Mouse (Mus musculus): ENCODE measurements at regions not wholly inside any gene's neighbourhood (a gene's known extent, or its start where the extent isn't known, plus 50 kb on each side); places are given as distances from the start of the nearest gene placed in this dataset.

DNA sequence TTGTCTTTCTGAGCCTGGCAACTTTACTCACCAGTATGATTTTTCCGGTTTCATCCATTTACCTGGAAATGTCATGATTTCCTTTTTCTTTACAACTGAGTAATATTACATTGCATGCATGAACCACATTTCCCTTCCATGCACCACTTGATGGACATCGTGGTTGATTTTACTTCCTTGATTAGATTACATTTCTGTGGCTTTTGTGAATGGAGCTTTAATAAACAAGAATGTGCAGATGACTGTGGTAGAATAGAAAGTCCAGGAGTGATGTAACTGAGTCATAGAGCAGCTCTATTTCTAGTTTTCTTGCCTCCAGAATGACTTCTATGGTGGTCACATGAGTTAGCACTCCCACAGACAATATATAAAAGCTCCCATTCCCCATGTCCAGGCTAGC is 75.2 kb downstream of the Chst2 start:
- H3K9ac ChIP-seq (ENCODE audit: low read length) = no peak overlapping the region
- no peaks in the 10 kb centered on the region for H3K9me3 ChIP-seq (ENCODE audit: control insufficient read depth, low read length)
- H3K27ac ChIP-seq (ENCODE audit: low read depth, low read length) = no peak overlapping the region
- H3K4me3 ChIP-seq (ENCODE audit: low read depth, low read length) = no peak overlapping the region
- ATAC-seq (replicated peaks; ENCODE audit: low FRiP score) (no peak), DNase-seq (ENCODE audit: low spot score) (no peak)
- no peaks in the 10 kb centered on the region for H3K4me1 ChIP-seq (replicated peaks; ENCODE audit: control insufficient read depth, insufficient read depth, low read length)
- 86% methylated on average over 2 of the region's 2 CpGs for WGBS
- no peaks in the 10 kb centered on the region for H3K27me3 ChIP-seq (ENCODE audit: control insufficient read depth, insufficient read depth, low read length)
- no peaks in the 10 kb centered on the region for H3K36me3 ChIP-seq (ENCODE audit: control insufficient read depth, insufficient read depth, low read length)
- H3K4me2 ChIP-seq (ENCODE audit: low read depth, low read length, severe bottlenecking) = no peak overlapping the region

- H3K27ac ChIP-seq (ENCODE audit: low read depth, low read length) = no peak overlapping the region
- no peak overlapping the region for H3K4me3 ChIP-seq (ENCODE audit: low read depth, low read length)
- 89% methylated on average over 7 of the region's 7 CpGs for WGBS
- H3K4me2 ChIP-seq (ENCODE audit: low read depth, low read length, severe bottlenecking) = no peak overlapping the region
- ATAC-seq (replicated peaks; ENCODE audit: low FRiP score) (no peak), DNase-seq (ENCODE audit: low spot score) (no peak)
- no peak overlapping the region for H3K9ac ChIP-seq (ENCODE audit: low read length)
- H3K9me3 ChIP-seq (ENCODE audit: control insufficient read depth, low read length) = no peaks in the 10 kb centered on the region
- H3K27me3 ChIP-seq (ENCODE audit: control insufficient read depth, insufficient read depth, low read length) = no peaks in the 10 kb centered on the region
- no peaks in the 10 kb centered on the region for H3K4me1 ChIP-seq (replicated peaks; ENCODE audit: control insufficient read depth, insufficient read depth, low read length)
- no peaks in the 10 kb centered on the region for H3K36me3 ChIP-seq (ENCODE audit: control insufficient read depth, insufficient read depth, low read length)
Measured at GRCm38 (mm10) chr9:95330097-95330496, 76.4 kb downstream of the Chst2 start.

GRCm38 (mm10) chr9:95329053-95329430 is 77.5 kb downstream of the Chst2 start:
- Histone ChIP-seq H3K9ac (ENCODE audit: low read length) (no peak overlapping the region), H3K36me3 (ENCODE audit: control insufficient read depth, insufficient read depth, low read length) (no peaks in the 10 kb centered on the region), H3K4me1 (replicated peaks; ENCODE audit: control insufficient read depth, insufficient read depth, low read length) (no peaks in the 10 kb centered on the region), H3K4me3 (ENCODE audit: low read depth, low read length) (no peak overlapping the region), H3K27ac (ENCODE audit: low read depth, low read length) (no peak overlapping the region), H3K27me3 (ENCODE audit: control insufficient read depth, insufficient read depth, low read length) (no peaks in the 10 kb centered on the region), H3K4me2 (ENCODE audit: low read depth, low read length, severe bottlenecking) (no peak overlapping the region), H3K9me3 (ENCODE audit: control insufficient read depth, low read length) (no peaks in the 10 kb centered on the region)
- WGBS = 90% methylated on average over 9 of the region's 9 CpGs
- no peak for DNase-seq (ENCODE audit: low spot score)
- ATAC-seq (replicated peaks; ENCODE audit: low FRiP score) = no peak

GRCm38 (mm10) chr9:95328261-95329052 is 78.1 kb downstream of the Chst2 start:
- WGBS = 79% methylated on average over 11 of the region's 15 CpGs
- no peak overlapping the region for H3K27ac ChIP-seq (ENCODE audit: low read depth, low read length)
- H3K9ac ChIP-seq (ENCODE audit: low read length) = no peak overlapping the region
- no peaks in the 10 kb centered on the region for H3K9me3 ChIP-seq (ENCODE audit: control insufficient read depth, low read length)
- DNase-seq (ENCODE audit: low spot score) (no peak), ATAC-seq (replicated peaks; ENCODE audit: low FRiP score) (0 out of 2 replicates have a peak, but pooled peaks have one; percentile 10)
- H3K27me3 ChIP-seq (ENCODE audit: control insufficient read depth, insufficient read depth, low read length) = no peaks in the 10 kb centered on the region
- no peak overlapping the region for H3K4me2 ChIP-seq (ENCODE audit: low read depth, low read length, severe bottlenecking)
- no peaks in the 10 kb centered on the region for H3K36me3 ChIP-seq (ENCODE audit: control insufficient read depth, insufficient read depth, low read length)
- peaks cover 3% of the 10 kb centered on the region; the same call in 1 of the 2 replicates for H3K4me1 ChIP-seq (replicated peaks; ENCODE audit: control insufficient read depth, insufficient read depth, low read length)
- H3K4me3 ChIP-seq (ENCODE audit: low read depth, low read length) = no peak overlapping the region

GRCm38 (mm10) chr9:95327771-95328170 is 78.8 kb downstream of the Chst2 start:
- WGBS = 57% methylated on average over 3 of the region's 3 CpGs
- H3K27me3 ChIP-seq (ENCODE audit: control insufficient read depth, insufficient read depth, low read length) = no peaks in the 10 kb centered on the region

DNA sequence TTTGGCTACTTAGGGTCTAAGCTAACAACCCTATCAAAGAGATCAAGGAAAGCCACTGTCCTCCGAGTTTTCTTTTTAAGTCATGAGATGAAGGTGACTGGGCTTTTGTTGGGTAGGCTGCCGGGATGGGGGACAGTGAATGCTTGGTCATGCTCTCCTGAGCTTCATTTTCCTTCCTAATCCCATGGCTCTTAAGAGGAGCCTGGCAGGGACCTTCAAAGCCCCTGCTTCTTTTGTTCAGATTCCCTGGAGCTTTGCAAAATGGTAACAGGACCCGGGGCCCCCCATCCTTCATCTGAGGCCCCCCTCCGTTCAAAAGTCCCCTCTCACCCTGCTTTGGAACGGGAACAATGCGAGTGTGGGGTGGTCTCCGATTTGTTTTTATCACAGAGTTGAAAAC is 82.9 kb downstream of the Chst2 start:
- H3K27me3 ChIP-seq (ENCODE audit: control insufficient read depth, insufficient read depth, low read length) = no peaks in the 10 kb centered on the region
- H3K9me3 ChIP-seq (ENCODE audit: control insufficient read depth, low read length) = no peaks in the 10 kb centered on the region
- 8% methylated on average over 7 of the region's 7 CpGs for WGBS
- H3K4me1 ChIP-seq (replicated peaks; ENCODE audit: control insufficient read depth, insufficient read depth, low read length) = peaks cover 7% of the 10 kb centered on the region; the same call in 1 of the 2 replicates
- no peak overlapping the region for H3K4me3 ChIP-seq (ENCODE audit: low read depth, low read length)
- DNase-seq (ENCODE audit: low spot score) (peak; percentile 55), ATAC-seq (replicated peaks; ENCODE audit: low FRiP score) (peak; percentile 76)
- H3K4me2 ChIP-seq (ENCODE audit: low read depth, low read length, severe bottlenecking) = no peak overlapping the region
- no peak overlapping the region for H3K27ac ChIP-seq (ENCODE audit: low read depth, low read length)
- H3K36me3 ChIP-seq (ENCODE audit: control insufficient read depth, insufficient read depth, low read length) = no peaks in the 10 kb centered on the region
- no peak overlapping the region for H3K9ac ChIP-seq (ENCODE audit: low read length)

More at GRCm38 (mm10) chr9:95327771-95328170, 78.8 kb downstream of the Chst2 start:
- Histone ChIP-seq H3K4me2 (ENCODE audit: low read depth, low read length, severe bottlenecking) (no peak overlapping the region), H3K9me3 (ENCODE audit: control insufficient read depth, low read length) (no peaks in the 10 kb centered on the region), H3K4me1 (replicated peaks; ENCODE audit: control insufficient read depth, insufficient read depth, low read length) (peaks cover 3% of the 10 kb centered on the region; the same call in 1 of the 2 replicates), H3K9ac (ENCODE audit: low read length) (no peak overlapping the region), H3K36me3 (ENCODE audit: control insufficient read depth, insufficient read depth, low read length) (no peaks in the 10 kb centered on the region), H3K27ac (ENCODE audit: low read depth, low read length) (no peak overlapping the region), H3K4me3 (ENCODE audit: low read depth, low read length) (no peak overlapping the region)
- DNase-seq (ENCODE audit: low spot score) = no peak
- ATAC-seq (replicated peaks; ENCODE audit: low FRiP score) = no peak

DNA sequence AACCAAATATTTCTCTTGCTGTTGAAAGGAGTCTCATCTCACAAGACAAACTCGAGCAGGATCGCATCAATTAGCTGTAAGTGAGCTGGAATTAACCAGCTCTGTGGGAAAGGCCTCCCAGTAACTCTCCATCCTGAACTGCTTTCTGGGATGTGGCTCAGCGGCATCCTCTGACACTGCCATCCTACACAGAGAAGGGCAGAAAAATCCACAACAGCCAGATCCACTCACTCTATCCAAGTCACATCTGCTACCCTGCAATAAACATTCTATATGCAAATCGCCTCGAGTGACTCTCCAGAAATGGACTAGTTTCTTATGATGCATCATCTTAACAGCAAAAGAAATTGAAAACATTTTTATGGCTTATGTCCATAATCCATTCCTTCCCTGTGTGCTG is 83.6 kb downstream of the Chst2 start:
- Histone ChIP-seq H3K27ac (ENCODE audit: low read depth, low read length) (no peak overlapping the region), H3K9ac (ENCODE audit: low read length) (no peak overlapping the region), H3K36me3 (ENCODE audit: control insufficient read depth, insufficient read depth, low read length) (no peaks in the 10 kb centered on the region), H3K4me1 (replicated peaks; ENCODE audit: control insufficient read depth, insufficient read depth, low read length) (peaks cover 7% of the 10 kb centered on the region; the same call in 1 of the 2 replicates), H3K27me3 (ENCODE audit: control insufficient read depth, insufficient read depth, low read length) (no peaks in the 10 kb centered on the region), H3K4me2 (ENCODE audit: low read depth, low read length, severe bottlenecking) (no peak overlapping the region), H3K9me3 (ENCODE audit: control insufficient read depth, low read length) (no peaks in the 10 kb centered on the region), H3K4me3 (ENCODE audit: low read depth, low read length) (no peak overlapping the region)
- peak; percentile 59; the same call in 1 of the 2 replicates for ATAC-seq (replicated peaks; ENCODE audit: low FRiP score)
- DNase-seq (ENCODE audit: low spot score) = no peak
- WGBS = 34% methylated on average over 5 of the region's 5 CpGs

DNA sequence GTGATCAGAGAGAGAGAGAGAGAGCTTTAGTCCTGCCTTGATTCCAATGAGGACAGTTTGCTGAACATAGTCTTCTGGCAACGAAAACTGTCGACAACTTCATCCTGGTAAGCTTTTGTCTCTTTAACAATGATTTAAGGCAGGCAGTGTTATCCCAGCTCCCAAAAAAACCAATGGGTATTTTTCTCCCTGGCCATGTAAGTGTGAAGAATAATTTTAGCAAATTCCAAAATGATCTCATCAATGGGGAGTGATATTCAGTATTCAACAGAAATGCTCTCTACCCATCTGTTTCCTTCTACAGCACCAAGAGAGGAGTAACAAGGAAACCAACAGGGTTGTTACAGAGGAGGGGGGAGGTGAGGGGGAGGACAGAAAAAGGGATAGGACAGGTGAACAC is 84.5 kb downstream of the Chst2 start:
- Histone ChIP-seq H3K4me3 (ENCODE audit: low read depth, low read length) (no peak overlapping the region), H3K4me2 (ENCODE audit: low read depth, low read length, severe bottlenecking) (no peak overlapping the region), H3K27me3 (ENCODE audit: control insufficient read depth, insufficient read depth, low read length) (no peaks in the 10 kb centered on the region), H3K9me3 (ENCODE audit: control insufficient read depth, low read length) (no peaks in the 10 kb centered on the region), H3K36me3 (ENCODE audit: control insufficient read depth, insufficient read depth, low read length) (no peaks in the 10 kb centered on the region), H3K27ac (ENCODE audit: low read depth, low read length) (no peak overlapping the region), H3K9ac (ENCODE audit: low read length) (no peak overlapping the region), H3K4me1 (replicated peaks; ENCODE audit: control insufficient read depth, insufficient read depth, low read length) (peaks cover 7% of the 10 kb centered on the region; the same call in 1 of the 2 replicates)
- DNase-seq (ENCODE audit: low spot score) = no peak
- ATAC-seq (replicated peaks; ENCODE audit: low FRiP score) = no peak
- WGBS = 79% methylated on average over 2 of the region's 2 CpGs

GRCm38 (mm10) chr9:95318926-95319325 is 87.6 kb downstream of the Chst2 start:
- DNase-seq (ENCODE audit: low spot score) = no peak
- Histone ChIP-seq H3K36me3 (ENCODE audit: control insufficient read depth, insufficient read depth, low read length) (no peaks in the 10 kb centered on the region), H3K9me3 (ENCODE audit: control insufficient read depth, low read length) (no peaks in the 10 kb centered on the region), H3K27ac (ENCODE audit: low read depth, low read length) (no peak overlapping the region), H3K9ac (ENCODE audit: low read length) (no peak overlapping the region), H3K27me3 (ENCODE audit: control insufficient read depth, insufficient read depth, low read length) (no peaks in the 10 kb centered on the region), H3K4me3 (ENCODE audit: low read depth, low read length) (no peak overlapping the region), H3K4me1 (replicated peaks; ENCODE audit: control insufficient read depth, insufficient read depth, low read length) (peaks cover 7% of the 10 kb centered on the region; the same call in 1 of the 2 replicates), H3K4me2 (ENCODE audit: low read depth, low read length, severe bottlenecking) (no peak overlapping the region)
- ATAC-seq (replicated peaks; ENCODE audit: low FRiP score) = no peak
- 92% methylated on average over 9 of the region's 9 CpGs for WGBS

Measured in forebrain, embryonic 11.5 days (tissue).